ENCODE assay signal across 10 mouse cellular contexts in the genomic region with DNA sequence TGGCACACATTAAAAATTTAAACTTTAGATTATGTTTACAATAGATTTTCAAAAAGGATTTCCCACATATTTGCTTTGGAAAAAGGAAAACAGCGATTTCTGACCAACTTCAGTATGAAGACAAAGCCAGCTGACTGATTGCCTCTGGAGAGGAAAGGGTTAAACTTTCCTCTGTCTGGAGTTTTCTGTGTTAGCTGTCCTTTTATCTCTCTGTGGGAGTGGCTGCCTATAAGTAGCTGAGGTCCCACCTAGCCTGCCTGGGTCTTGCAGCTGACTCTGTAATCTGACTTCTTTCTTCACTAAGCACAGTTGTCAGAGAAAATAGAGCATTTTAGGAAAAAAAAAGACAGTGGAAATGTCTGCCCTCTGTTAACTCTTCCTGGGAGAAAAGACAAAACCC. TPM values are rescaled to one million over a fixed set of nuclear protein-coding genes. Genes with fewer than 3 reads are reported as not detected.
DNase-seq lines count a peak whose midpoint lies in the region; ATAC-seq lines count a peak whose summit lies in the region.
"Had no signal": no experiment of that assay in that cellular context is flagged by ENCODE, and none has a peak within 500 bp of the region (broad histone marks: within the 10 kb centered on the region; RNA-seq: fewer than 3 reads in every experiment).

No protein-coding gene starts in this region.

- no peak for DNase-seq in heart, postnatal 25 days (ENCODE audit: low spot score)
- no peak for DNase-seq in midbrain, embryonic 10.5 days (ENCODE audit: low spot score)
- no peak for DNase-seq in intestine, embryonic 14.5 days (ENCODE audit: low spot score)
- DNase-seq in yolk sac, embryonic 10.5 days (ENCODE audit: low spot score), result peak; percentile 40
- no peak for DNase-seq in gastrocnemius, postnatal 4 days (ENCODE audit: low spot score in 2 of 2)
- no peak for DNase-seq in cerebellum, postnatal 4 days (ENCODE audit: low spot score in 2 of 2)
- DNase-seq: layer of hippocampus, adult 9-11 months had no signal

- peak overlapping the region; percentile 52 for H3K4me2 ChIP-seq in heart, embryonic 13.5 days
- H3K4me2 ChIP-seq in midbrain, embryonic 13.5 days (replicated peaks), result no peak overlapping the region
- no peak overlapping the region for H3K4me2 ChIP-seq in intestine, embryonic 14.5 days (ENCODE audit: low read length)
- H3K4me2 ChIP-seq: liver, embryonic 15.5 days had no signal

- H3K27me3 ChIP-seq in heart, embryonic 13.5 days (replicated peaks), result no peaks in the 10 kb centered on the region
- H3K27me3 ChIP-seq in midbrain, embryonic 10.5 days (ENCODE audit: low read depth, poor library complexity, severe bottlenecking), result no peaks in the 10 kb centered on the region
- no peaks in the 10 kb centered on the region for H3K27me3 ChIP-seq in midbrain, embryonic 13.5 days
- no peaks in the 10 kb centered on the region for H3K27me3 ChIP-seq in intestine, embryonic 14.5 days (replicated peaks; ENCODE audit: control insufficient read depth, insufficient read depth, low read length)
- H3K27me3 ChIP-seq: liver, embryonic 15.5 days had no signal

- H3K4me3 ChIP-seq in heart, embryonic 13.5 days, result no peak overlapping the region
- no peak overlapping the region for H3K4me3 ChIP-seq in midbrain, embryonic 10.5 days
- H3K4me3 ChIP-seq in midbrain, embryonic 13.5 days (replicated peaks), result no peak overlapping the region
- no peak overlapping the region for H3K4me3 ChIP-seq in intestine, embryonic 14.5 days (ENCODE audit: low read depth, low read length)
- H3K4me3 ChIP-seq: liver, embryonic 15.5 days had no signal

- intact Hi-C loops in heart, postnatal 25 days (cut with DNase I), result no loop called here

- peak overlapping the region; percentile 63 for H3K27ac ChIP-seq in heart, embryonic 13.5 days (replicated peaks)
- H3K27ac ChIP-seq in midbrain, embryonic 10.5 days (replicated peaks), result peak overlapping the region; percentile 65; the same call in 1 of the 2 replicates
- H3K27ac ChIP-seq in midbrain, embryonic 13.5 days, result no peak overlapping the region
- no peak overlapping the region for H3K27ac ChIP-seq in intestine, embryonic 14.5 days (ENCODE audit: low read depth)
- H3K27ac ChIP-seq: liver, embryonic 15.5 days had no signal

- H3K36me3 ChIP-seq in heart, embryonic 13.5 days, result no peaks in the 10 kb centered on the region
- H3K36me3 ChIP-seq in midbrain, embryonic 10.5 days, result no peaks in the 10 kb centered on the region
- H3K36me3 ChIP-seq in midbrain, embryonic 13.5 days, result no peaks in the 10 kb centered on the region
- no peaks in the 10 kb centered on the region for H3K36me3 ChIP-seq in intestine, embryonic 14.5 days (ENCODE audit: control insufficient read depth, insufficient read depth, low read length)
- H3K36me3 ChIP-seq: liver, embryonic 15.5 days had no signal

- H3K9me3 ChIP-seq in heart, embryonic 13.5 days, result no peaks in the 10 kb centered on the region
- no peaks in the 10 kb centered on the region for H3K9me3 ChIP-seq in midbrain, embryonic 10.5 days (replicated peaks)
- no peaks in the 10 kb centered on the region for H3K9me3 ChIP-seq in midbrain, embryonic 13.5 days
- H3K9me3 ChIP-seq in intestine, embryonic 14.5 days (ENCODE audit: control insufficient read depth, low read length), result no peaks in the 10 kb centered on the region
- H3K9me3 ChIP-seq: liver, embryonic 15.5 days had no signal

- ATAC-seq in heart, embryonic 13.5 days (ENCODE audit: extremely low read depth, insufficient number of reproducible peaks, low FRiP score, low TSS enrichment), result no peak
- ATAC-seq in midbrain, embryonic 13.5 days, result no peak
- ATAC-seq in intestine, embryonic 14.5 days (replicated peaks; ENCODE audit: low FRiP score, low TSS enrichment, low read depth), result peak; percentile 75; the same call in 1 of the 2 replicates

- H3K4me1 ChIP-seq in heart, embryonic 13.5 days, result peaks cover 38% of the 10 kb centered on the region
- H3K4me1 ChIP-seq in midbrain, embryonic 10.5 days, result peaks cover 9% of the 10 kb centered on the region
- H3K4me1 ChIP-seq in midbrain, embryonic 13.5 days (replicated peaks), result peaks cover 5% of the 10 kb centered on the region
- H3K4me1 ChIP-seq in intestine, embryonic 14.5 days (replicated peaks; ENCODE audit: control insufficient read depth, insufficient read depth, low read length), result no peaks in the 10 kb centered on the region

- WGBS in heart, embryonic 13.5 days, result 19% methylated on average over 1 of the region's 1 CpGs
- WGBS in midbrain, embryonic 10.5 days, result 53% methylated on average over 1 of the region's 1 CpGs
- 43% methylated on average over 1 of the region's 1 CpGs for WGBS in midbrain, embryonic 13.5 days
- WGBS in intestine, embryonic 14.5 days, result 17% methylated on average over 1 of the region's 1 CpGs

- H3K9ac ChIP-seq in heart, embryonic 13.5 days, result peak overlapping the region; percentile 44; the same call in 1 of the 2 replicates
- H3K9ac ChIP-seq in midbrain, embryonic 13.5 days (replicated peaks), result no peak overlapping the region
- H3K9ac ChIP-seq in intestine, embryonic 14.5 days (ENCODE audit: low read length), result no peak overlapping the region
- H3K9ac ChIP-seq: liver, embryonic 15.5 days had no signal

RNA-seq across cellular contexts. Expression of a gene that starts 17.1 kb away (rescaled TPM):
- 3.7 and 4.0 TPM in 2 replicates for polyA plus RNA-seq in heart, embryonic 13.5 days (2015; fragmentation: Nextera tagmentation; extraction: Ambion mirVana)
- total RNA-seq in heart, postnatal 25 days (2021), result 10 to 100 TPM in 1 of 2 experiments, 1 to 10 TPM in 1; 9.2 to 12.2 TPM
- 3.3 and 4.4 TPM in 2 replicates for polyA plus RNA-seq in midbrain, embryonic 10.5 days (2016; fragmentation: Nextera tagmentation; extraction: Ambion mirVana)
- polyA plus RNA-seq in midbrain, embryonic 13.5 days (2015; fragmentation: Nextera tagmentation; extraction: Ambion mirVana), result 1.0 and 1.1 TPM in 2 replicates
- polyA plus RNA-seq in intestine, embryonic 14.5 days (2014; fragmentation: Nextera tagmentation; extraction: Ambion mirVana), result 14.2 and 14.4 TPM in 2 replicates
- total RNA-seq in gastrocnemius, postnatal 4 days (2021), result 10 to 100 TPM; 24.6 to 28.5 TPM

Comparison
In these comparisons a context has a peak if more than half of its experiments do, and no peak if none do; other contexts are left out.
1. H3K27ac ChIP-seq: peak in heart, embryonic 13.5 days (single experiment) and midbrain, embryonic 10.5 days (single experiment); none in midbrain, embryonic 13.5 days (single experiment) and intestine, embryonic 14.5 days (single experiment).